Mouse (Mus musculus): ENCODE measurements at regions not wholly inside any gene's neighbourhood (a gene's known extent, or its start where the extent isn't known, plus 50 kb on each side); places are given as distances from the start of the nearest gene placed in this dataset.

- TF ChIP-seq CTCF (IDR thresholded peaks at IDR 0.05; ENCODE audit: low read depth), result no peak
- no peak for TF ChIP-seq EP300 (IDR thresholded peaks at IDR 0.05; ENCODE audit: low read depth)
Observed at GRCm38 (mm10) chr3:144078198-144078935, 126.7 kb downstream of the Lmo4 start.
